Mouse (Mus musculus) mouse embryonic stem cell (cell line): ENCODE measurements around the gene Pla2g12a.

Experiments
- in situ Hi-C, 2 experiments: fragments of 300-500 bp; cut with MboI; formaldehyde crosslinking; loops; 1 replicate in 1 of 2; 3 replicates in 1 of 2; pipeline ENCODE4 v1.14.3; 2019 to 2020; ENCODE audit warnings: low sequenced_read_pairs in 2 of 2, low pct_unique_long_range_greater_than_20kb in 1 of 2, mixed read lengths in 1 of 2; ENCODE audit not compliant: unreplicated experiment in 1 of 2

Gene Pla2g12a

DNA sequence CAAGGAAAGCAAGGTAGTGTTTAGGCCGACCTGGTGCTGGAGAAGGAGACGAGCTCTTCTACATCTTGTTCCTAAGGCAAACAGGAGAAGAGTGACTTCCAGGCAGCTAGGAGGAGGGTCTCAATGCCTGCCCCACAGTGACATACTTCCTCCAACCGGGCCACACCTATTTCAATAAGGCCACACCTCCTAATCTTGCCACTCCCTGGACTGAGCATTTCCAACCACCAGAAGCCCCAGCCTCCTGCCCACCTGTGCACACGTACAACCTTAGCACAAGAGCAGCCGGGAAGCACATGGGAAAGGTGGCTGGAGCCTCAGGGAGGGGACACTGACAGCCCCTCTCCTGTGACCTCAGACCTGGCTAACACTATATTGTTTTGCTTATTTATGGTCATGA is 13.6 kb downstream of the Pla2g12a start:
- in situ Hi-C loops = no loop called here

GRCm38 (mm10) chr3:129893143-129893542 is 14.7 kb downstream of the Pla2g12a start:
- in situ Hi-C loops = no loop called here

- in situ Hi-C loops = no loop called here
Observed at GRCm38 (mm10) chr3:129896591-129896990, 18.2 kb downstream of the Pla2g12a start.

DNA sequence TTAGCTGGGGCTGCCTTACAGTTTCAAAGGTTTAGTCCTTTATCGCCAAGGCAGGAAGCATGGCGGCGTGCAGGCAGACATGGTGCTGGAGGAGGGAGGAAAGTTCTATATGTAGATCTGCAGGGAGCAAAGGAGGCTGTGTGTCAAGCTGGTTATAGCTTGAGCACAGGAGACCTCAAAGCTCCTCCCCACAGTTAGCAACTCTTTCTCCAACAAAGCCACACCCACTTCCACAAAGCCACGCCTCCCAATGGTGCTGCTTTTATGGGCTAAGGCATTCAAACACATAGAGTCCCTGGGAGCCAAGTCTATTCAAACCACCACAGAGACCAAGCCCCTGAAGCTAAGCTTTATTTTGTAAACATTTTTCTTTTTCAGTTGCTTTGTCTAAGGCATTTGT is 20.5 kb downstream of the Pla2g12a start:
- in situ Hi-C loops = no loop called here

GRCm38 (mm10) chr3:129901271-129901809 is 22.9 kb downstream of the Pla2g12a start, which contains the start of gene Casp6:
TSS of gene Casp6 (plus strand) at chr3:129901425.
- in situ Hi-C loops = no loop called here

DNA sequence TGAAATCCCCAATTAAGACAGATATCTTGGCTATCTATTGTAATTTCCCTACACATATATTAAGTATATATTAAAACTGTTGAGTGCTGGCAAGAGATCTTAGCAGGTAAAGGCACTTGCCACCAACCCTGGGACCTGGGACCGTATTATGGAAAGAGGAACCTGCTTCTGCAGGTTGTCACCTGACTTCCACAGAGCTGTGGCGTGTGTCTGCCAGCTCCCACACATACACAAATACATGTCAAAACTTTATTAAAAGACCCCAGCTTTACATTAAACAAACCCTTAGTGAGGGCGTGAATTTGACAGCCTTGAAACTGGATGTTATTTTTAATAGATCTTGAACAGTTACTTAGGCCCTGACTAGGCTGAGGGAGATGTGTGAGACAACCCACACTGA is 25.0 kb downstream of the Pla2g12a start:
- in situ Hi-C loops = no loop called here

- in situ Hi-C loops = no loop called here
Observed at GRCm38 (mm10) chr3:129903866-129904265, 25.5 kb downstream of the Pla2g12a start.

GRCm38 (mm10) chr3:129904381-129905132 is 26.2 kb downstream of the Pla2g12a start:
- in situ Hi-C loops = no loop called here

DNA sequence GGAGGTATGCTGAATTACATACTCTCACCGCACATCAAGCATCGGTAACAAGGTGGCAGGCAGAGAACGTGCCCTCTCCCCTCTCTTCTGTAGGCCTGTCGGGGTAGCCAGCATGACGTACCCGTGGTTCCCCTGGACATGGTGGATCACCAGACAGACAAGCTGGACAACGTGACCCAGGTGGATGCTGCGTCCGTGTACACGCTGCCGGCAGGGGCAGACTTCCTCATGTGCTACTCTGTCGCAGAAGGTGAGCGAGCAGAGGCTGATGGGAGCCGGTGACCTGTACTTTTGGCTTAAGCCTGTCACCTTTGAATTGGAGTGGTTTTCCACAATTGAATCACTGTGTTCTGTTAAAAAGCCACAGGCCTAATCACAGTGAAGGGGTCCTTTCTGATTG is 33.6 kb downstream of the Pla2g12a start:
- in situ Hi-C loops = no loop called here

DNA sequence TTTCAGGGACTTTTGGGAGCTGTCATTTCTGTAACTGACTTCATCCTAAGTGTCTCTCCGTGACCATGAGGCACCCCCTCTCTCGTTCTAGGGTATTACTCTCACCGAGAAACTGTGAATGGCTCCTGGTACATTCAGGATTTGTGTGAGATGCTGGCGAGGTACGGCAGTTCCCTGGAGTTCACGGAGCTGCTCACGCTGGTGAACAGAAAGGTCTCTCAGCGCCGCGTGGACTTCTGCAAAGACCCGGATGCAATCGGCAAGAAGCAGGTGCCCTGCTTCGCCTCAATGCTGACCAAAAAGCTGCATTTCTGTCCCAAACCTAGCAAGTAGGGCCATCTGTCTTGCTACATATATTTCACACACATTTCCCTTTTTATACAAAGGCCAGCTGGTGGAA is 34.8 kb downstream of the Pla2g12a start:
- in situ Hi-C loops = no loop called here

GRCm38 (mm10) chr3:129917424-129917823 is 39.0 kb downstream of the Pla2g12a start:
- in situ Hi-C loops = no loop called here

GRCm38 (mm10) chr3:129918434-129918833 is 40.0 kb downstream of the Pla2g12a start:
- in situ Hi-C loops = no loop called here

- in situ Hi-C loops = loop anchor here (10.0 kb wide), 2 partner anchors 151 to 161 kb away; no protein-coding TSS in a partner anchor
Observed at GRCm38 (mm10) chr3:129923581-129923980, 45.2 kb downstream of the Pla2g12a start.

DNA sequence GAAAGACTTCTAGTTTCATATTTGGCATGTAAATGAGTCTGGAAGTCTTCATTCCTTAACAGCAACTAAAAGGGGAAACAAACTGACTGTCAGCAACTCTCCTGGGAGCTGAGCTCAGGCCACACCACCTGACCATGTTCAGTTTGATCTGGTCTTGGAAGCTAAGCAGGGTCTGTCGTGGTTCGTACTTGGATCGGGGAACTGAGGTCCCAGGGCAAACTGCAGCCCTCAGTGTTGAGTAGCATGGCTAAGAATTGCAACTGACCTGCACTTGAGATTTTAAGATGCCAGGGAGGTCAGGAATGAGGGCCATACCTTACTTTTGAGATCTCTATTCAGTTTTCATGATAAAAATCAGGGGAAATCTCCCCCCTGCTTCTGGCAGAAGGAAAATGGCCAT is 47.5 kb downstream of the Pla2g12a start:
- in situ Hi-C loops = loop anchor here (10.0 kb wide), 2 partner anchors 149 to 159 kb away; no protein-coding TSS in a partner anchor

GRCm38 (mm10) chr3:129930213-129930778 is 51.9 kb downstream of the Pla2g12a start:
- in situ Hi-C loops = no loop called here

DNA sequence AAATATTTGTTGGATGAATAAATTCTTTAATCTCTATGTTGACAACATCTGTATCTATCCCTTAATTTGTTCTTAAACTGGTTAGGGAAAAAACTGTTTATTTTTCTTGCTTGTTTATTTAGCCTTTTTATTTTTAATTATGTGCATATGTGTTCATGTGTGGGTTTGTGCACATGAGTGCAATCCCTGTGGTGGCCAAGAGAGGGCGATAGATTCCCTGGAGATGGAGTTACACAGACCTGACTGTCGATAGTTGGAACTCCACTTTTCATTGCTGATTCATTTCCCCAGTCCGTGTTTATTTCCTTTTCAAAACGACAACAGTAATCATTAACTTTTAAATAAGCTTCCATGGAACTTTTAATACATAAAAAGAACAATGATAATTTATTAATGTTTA is 54.0 kb downstream of the Pla2g12a start:
- in situ Hi-C loops = no loop called here

DNA sequence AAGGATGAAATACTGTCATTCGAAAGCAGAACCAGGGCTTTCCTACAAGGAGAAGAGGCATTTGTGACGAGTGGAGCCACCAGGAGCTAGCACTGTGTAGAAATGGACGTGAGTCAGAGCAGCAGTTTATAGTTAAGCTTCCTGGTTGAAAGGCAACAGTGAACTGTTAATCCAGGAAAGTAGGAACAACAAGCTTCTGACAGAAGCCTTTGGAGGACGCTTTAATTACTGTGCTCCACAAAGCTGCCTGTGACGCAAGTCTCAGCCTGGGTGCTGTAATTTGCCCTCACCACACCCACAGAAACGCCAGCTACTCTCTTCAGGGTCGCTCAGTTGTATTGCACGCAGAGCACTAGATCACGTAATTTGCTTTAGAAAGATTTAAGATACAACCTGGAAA is 58.2 kb downstream of the Pla2g12a start:
- in situ Hi-C loops = no loop called here

DNA sequence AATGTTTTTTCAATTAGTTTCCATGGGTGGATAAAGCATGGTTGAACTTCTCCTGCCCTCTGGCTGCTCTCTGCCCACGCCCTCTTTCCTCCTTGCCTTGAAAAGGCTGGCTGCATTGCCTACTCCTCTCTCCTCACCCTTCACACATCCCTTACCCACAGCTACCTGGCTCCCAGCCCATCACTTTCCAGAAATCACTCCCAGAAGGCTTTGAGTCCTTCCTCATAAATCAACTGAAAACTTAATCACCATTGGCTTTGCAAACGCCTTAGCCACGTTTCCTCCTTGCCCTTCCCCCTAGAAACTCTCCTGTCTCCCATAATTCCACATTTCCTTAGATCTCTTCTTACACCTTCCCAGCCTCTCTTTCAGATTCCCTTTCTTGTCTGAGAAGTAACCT is 59.4 kb downstream of the Pla2g12a start:
- in situ Hi-C loops = no loop called here

- in situ Hi-C loops = no loop called here
Observed at GRCm38 (mm10) chr3:129939058-129939457, 60.7 kb downstream of the Pla2g12a start.

DNA sequence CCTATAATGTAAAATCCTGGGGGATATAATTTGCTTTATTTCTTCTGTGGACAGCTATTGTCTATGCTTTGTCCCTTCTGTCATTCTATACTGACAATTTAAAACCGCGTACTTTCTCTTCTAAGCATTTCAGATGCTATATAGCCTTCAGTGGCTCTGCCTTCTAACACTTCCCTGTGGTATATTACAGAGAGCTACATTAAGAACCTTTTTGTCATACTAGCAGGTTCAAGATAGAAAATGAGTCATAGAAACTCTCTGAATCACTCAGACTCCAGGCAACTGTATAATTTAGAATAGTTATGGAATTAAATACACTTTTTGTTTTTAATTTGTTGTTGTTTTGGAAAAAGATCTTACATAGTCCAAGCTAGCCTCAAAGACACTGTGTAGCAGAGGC is 62.4 kb downstream of the Pla2g12a start:
- in situ Hi-C loops = no loop called here
